Mouse (Mus musculus): ENCODE measurements around the gene Degs2.

- TF ChIP-seq CTCF (IDR thresholded peaks at IDR 0.05; ENCODE audit: low read depth, low read length), result no peak
- TF ChIP-seq POLR2A (IDR thresholded peaks at IDR 0.05; ENCODE audit: borderline replicate concordance, low read depth, low read length), result no peak
These were observed 16.4 kb upstream of the Degs2 start for GRCm38 (mm10) chr12:108718485-108718884.

Measured in bone marrow macrophage, adult 2 months (primary cell).